Mouse (Mus musculus): ENCODE results near the gene Aplnr. TPM values are rescaled to one million over a fixed set of nuclear protein-coding genes. Genes with fewer than 3 reads are reported as not detected.

Aplnr gene
- not detected in 2 replicates for total RNA-seq (2012; rRNA removed)
- total RNA-seq (2014; rRNA removed), result not detected in 2 replicates
- polyA plus RNA-seq (2012; ENCODE audit: insufficient read length, low read depth), result not detected in 2 replicates

GRCm38 (mm10) chr2:85136089-85136488 lies at the start of gene Aplnr:
Gene Aplnr (plus strand): TSS chr2:85136225.
- no peak for DNase-seq (ENCODE audit: extremely low read depth)
- in situ Hi-C loops (cut with MboI; ENCODE audit: low pct_ligation_motif_present, low pct_unique_long_range_greater_than_20kb, low sequenced_read_pairs), result no loop called here
- Histone ChIP-seq H3K9me3 (replicated peaks; ENCODE audit: low read length) (no peaks in the 10 kb centered on the region), H3K4me1 (ENCODE audit: control insufficient read depth in 1 of 2, insufficient read depth in 2 of 2) (no peaks in the 10 kb centered on the region), H3K4me2 (ENCODE audit: insufficient read depth, low read depth, poor library complexity, severe bottlenecking) (no peak within 1 kb of the TSS), H3K79me2 (replicated peaks; ENCODE audit: control insufficient read depth, extremely low read depth, insufficient read depth, poor library complexity, severe bottlenecking) (no peaks in the 10 kb centered on the region), H3K4me3 (replicated peaks in 1 of 3; ENCODE audit: low read depth in 2 of 3, low read length in 2 of 3, poor library complexity in 1 of 3) (no peak within 1 kb of the TSS), H3K27ac (ENCODE audit: insufficient read depth, low read depth) (no peak within 1 kb of the TSS), H3K36me3 (replicated peaks in 1 of 2; ENCODE audit: control insufficient read depth in 1 of 2, insufficient read depth in 1 of 2, low read length in 1 of 2) (no peaks in the 10 kb centered on the region), H3K9ac (ENCODE audit: insufficient read depth, low read depth) (no peak within 1 kb of the TSS), H3K27me3 (replicated peaks) (peaks cover 84% of the 10 kb centered on the region)
- dilution Hi-C loops (cut with MboI; ENCODE audit: extremely low pct_ligation_motif_present, extremely low pct_unique_long_range_greater_than_20kb, low sequenced_read_pairs), result no loop called here
- no peak for TF ChIP-seq MAFK (IDR thresholded peaks at IDR 0.05; ENCODE audit: insufficient replicate concordance, low read length)
- TF ChIP-seq NRF1 (IDR thresholded peaks at IDR 0.05; ENCODE audit: low read depth, low read length), result no peak
- no peak for TF ChIP-seq MXI1 (IDR thresholded peaks at IDR 0.05; ENCODE audit: low read depth, low read length)

- Histone ChIP-seq H3K27me3 (replicated peaks) (no peaks in the 10 kb centered on the region), H3K9ac (ENCODE audit: insufficient read depth, low read depth) (no peak overlapping the region), H3K79me2 (replicated peaks; ENCODE audit: control insufficient read depth, extremely low read depth, insufficient read depth, poor library complexity, severe bottlenecking) (no peaks in the 10 kb centered on the region), H3K9me3 (replicated peaks; ENCODE audit: low read length) (no peaks in the 10 kb centered on the region), H3K4me2 (ENCODE audit: insufficient read depth, low read depth, poor library complexity, severe bottlenecking) (no peak overlapping the region), H3K27ac (ENCODE audit: insufficient read depth, low read depth) (no peak overlapping the region), H3K36me3 (replicated peaks in 1 of 2; ENCODE audit: control insufficient read depth in 1 of 2, insufficient read depth in 1 of 2, low read length in 1 of 2) (no peaks in the 10 kb centered on the region), H3K4me3 (replicated peaks in 1 of 3; ENCODE audit: low read depth in 2 of 3, low read length in 2 of 3, poor library complexity in 1 of 3) (no peak overlapping the region), H3K4me1 (ENCODE audit: control insufficient read depth in 1 of 2, insufficient read depth in 2 of 2) (no peaks in the 10 kb centered on the region)
- no peak for DNase-seq (ENCODE audit: extremely low read depth)
- TF ChIP-seq ZKSCAN1 (IDR thresholded peaks at IDR 0.05; ENCODE audit: borderline replicate concordance, low read depth, low read length) (no peak), CHD1 (IDR thresholded peaks at IDR 0.05; ENCODE audit: low read depth, low read length) (no peak)
- in situ Hi-C loops (cut with MboI; ENCODE audit: low pct_ligation_motif_present, low pct_unique_long_range_greater_than_20kb, low sequenced_read_pairs) (no loop called here), dilution Hi-C loops (cut with MboI; ENCODE audit: extremely low pct_ligation_motif_present, extremely low pct_unique_long_range_greater_than_20kb, low sequenced_read_pairs) (no loop called here)
These were observed 47.0 kb upstream of the Aplnr start for GRCm38 (mm10) chr2:85088716-85089646.

GRCm38 (mm10) chr2:85091325-85091724 lies 44.7 kb upstream of the Aplnr start:
- H3K4me3 ChIP-seq (replicated peaks in 1 of 3; ENCODE audit: low read depth in 2 of 3, low read length in 2 of 3, poor library complexity in 1 of 3), result no peak overlapping the region
- H3K27me3 ChIP-seq (replicated peaks), result no peaks in the 10 kb centered on the region
- no peak overlapping the region for H3K9ac ChIP-seq (ENCODE audit: insufficient read depth, low read depth)
- no peaks in the 10 kb centered on the region for H3K4me1 ChIP-seq (ENCODE audit: control insufficient read depth in 1 of 2, insufficient read depth in 2 of 2)
- no peak for TF ChIP-seq MAZ (IDR thresholded peaks at IDR 0.05; ENCODE audit: low read depth, low read length)
- no peak for TF ChIP-seq BHLHE40 (IDR thresholded peaks at IDR 0.05; ENCODE audit: low read depth, low read length)
- no peak for TF ChIP-seq NELFE (IDR thresholded peaks at IDR 0.05; ENCODE audit: low read depth, low read length)
- dilution Hi-C loops (cut with MboI; ENCODE audit: extremely low pct_ligation_motif_present, extremely low pct_unique_long_range_greater_than_20kb, low sequenced_read_pairs), result no loop called here
- H3K9me3 ChIP-seq (replicated peaks; ENCODE audit: low read length), result no peaks in the 10 kb centered on the region
- no peak for DNase-seq (ENCODE audit: extremely low read depth)
- H3K27ac ChIP-seq (ENCODE audit: insufficient read depth, low read depth), result no peak overlapping the region
- in situ Hi-C loops (cut with MboI; ENCODE audit: low pct_ligation_motif_present, low pct_unique_long_range_greater_than_20kb, low sequenced_read_pairs), result no loop called here
- no peaks in the 10 kb centered on the region for H3K79me2 ChIP-seq (replicated peaks; ENCODE audit: control insufficient read depth, extremely low read depth, insufficient read depth, poor library complexity, severe bottlenecking)
- no peak overlapping the region for H3K4me2 ChIP-seq (ENCODE audit: insufficient read depth, low read depth, poor library complexity, severe bottlenecking)
- H3K36me3 ChIP-seq (replicated peaks in 1 of 2; ENCODE audit: control insufficient read depth in 1 of 2, insufficient read depth in 1 of 2, low read length in 1 of 2), result no peaks in the 10 kb centered on the region
